Mouse (Mus musculus) left cerebral cortex, postnatal 25 days (tissue): ENCODE measurements at regions not wholly inside any gene's neighbourhood (a gene's known extent, or its start where the extent isn't known, plus 50 kb on each side); places are given as distances from the start of the nearest gene placed in this dataset.
"Not testable (repeated sequence)": the region's sequence is repeated elsewhere in the genome, so short reads cannot be mapped to it uniquely, and the experiment has no call there.

ENCODE experiments used
- DNase-seq, 2 experiments: peaks; one replicate each; pipeline ENCODE4 v3.0.0; 2022; ENCODE audit warnings: low spot score in 2 of 2, mixed read lengths in 1 of 2
- intact Hi-C: fragments of 180-260 bp; cut with DNase I; formaldehyde crosslinking; loops from one replicate; pipeline ENCODE4 v1.15.1; 2025

- DNase-seq: no peak
- intact Hi-C loops: no loop called here
Measured at GRCm38 (mm10) chr5:91767886-91768285, 195.0 kb downstream of the Rchy1 start.

- intact Hi-C loops: no loop called here
- DNase-seq: no peak
Measured at GRCm38 (mm10) chr5:91767060-91767459, 195.8 kb downstream of the Rchy1 start.

GRCm38 (mm10) chr5:91764621-91765020, 198.2 kb downstream of the Rchy1 start:
- DNase-seq: no peak
- intact Hi-C loops: no loop called here

GRCm38 (mm10) chr5:91762589-91762988, 200.3 kb downstream of the Rchy1 start:
- intact Hi-C loops: no loop called here
- no peak for DNase-seq

- DNase-seq: peak in 1 of 2 experiments; percentile 37
- intact Hi-C loops: no loop called here
Measured at GRCm38 (mm10) chr5:91755958-91756357, 206.9 kb downstream of the Rchy1 start.

- intact Hi-C loops, DNase-seq: not testable (repeated sequence)
Measured at GRCm38 (mm10) chr5:91752846-91753245, 210.0 kb downstream of the Rchy1 start.

GRCm38 (mm10) chr5:91751168-91751567, 211.7 kb downstream of the Rchy1 start:
- no peak for DNase-seq
- intact Hi-C loops: no loop called here

- intact Hi-C loops: no loop called here
- no peak for DNase-seq
Measured at GRCm38 (mm10) chr5:91746077-91746476, 216.8 kb downstream of the Rchy1 start.

- intact Hi-C loops: no loop called here
- no peak for DNase-seq
Measured at GRCm38 (mm10) chr5:91744389-91744788, 218.5 kb downstream of the Rchy1 start.

GRCm38 (mm10) chr5:91740159-91740537, 222.7 kb downstream of the Rchy1 start:
- DNase-seq: no peak
- intact Hi-C loops: no loop called here

- intact Hi-C loops: no loop called here
- peak; percentile 50 to 76 for DNase-seq
Measured at GRCm38 (mm10) chr5:91739433-91740158, 222.2 kb downstream of the Parm1 start.

GRCm38 (mm10) chr5:91732002-91732401, 214.6 kb downstream of the Parm1 start:
- intact Hi-C loops: no loop called here
- DNase-seq: no peak

GRCm38 (mm10) chr5:91731155-91731554, 213.7 kb downstream of the Parm1 start:
- DNase-seq: no peak
- intact Hi-C loops: no loop called here

GRCm38 (mm10) chr5:91729868-91730267, 212.5 kb downstream of the Parm1 start:
- no peak for DNase-seq
- intact Hi-C loops: no loop called here

- DNase-seq: no peak
- intact Hi-C loops: no loop called here
Measured at GRCm38 (mm10) chr5:91729415-91729814, 212.0 kb downstream of the Parm1 start.

- intact Hi-C loops: no loop called here
Measured at GRCm38 (mm10) chr5:91727448-91727847, 210.0 kb downstream of the Parm1 start.

GRCm38 (mm10) chr5:91726118-91726500, 208.7 kb downstream of the Parm1 start:
- intact Hi-C loops: no loop called here

More at GRCm38 (mm10) chr5:91727448-91727847, 210.0 kb downstream of the Parm1 start:
- no peak for DNase-seq

GRCm38 (mm10) chr5:91725380-91726117, 208.1 kb downstream of the Parm1 start:
- intact Hi-C loops: no loop called here
- DNase-seq: no peak

More at GRCm38 (mm10) chr5:91726118-91726500, 208.7 kb downstream of the Parm1 start:
- no peak for DNase-seq

GRCm38 (mm10) chr5:91724881-91725280, 207.5 kb downstream of the Parm1 start:
- intact Hi-C loops: no loop called here
- no peak for DNase-seq

- no peak for DNase-seq
- intact Hi-C loops: no loop called here
Measured at GRCm38 (mm10) chr5:91723416-91723815, 206.0 kb downstream of the Parm1 start.

- no peak for DNase-seq
- intact Hi-C loops: no loop called here
Measured at GRCm38 (mm10) chr5:91722982-91723381, 205.6 kb downstream of the Parm1 start.
